In genomic region chr3:130283011-130283760, GRCm38 (mm10) we compare ENCODE assay signal across 18 mouse cellular contexts.
DNase-seq lines count a peak whose midpoint lies in the region; ATAC-seq and TF ChIP-seq lines count a peak whose summit lies in the region.
"Had no signal": no experiment of that assay in that cellular context is flagged by ENCODE, and none has a peak within 500 bp of the region (broad histone marks: within the 10 kb centered on the region; RNA-seq: fewer than 3 reads in every experiment).

No protein-coding gene starts in this region.

- H3K9me3 ChIP-seq in forebrain, embryonic 14.5 days (replicated peaks; ENCODE audit: control insufficient read depth, low read length) = no peaks in the 10 kb centered on the region
- H3K9me3 ChIP-seq in forebrain, embryonic 12.5 days = no peaks in the 10 kb centered on the region
- no peaks in the 10 kb centered on the region for H3K9me3 ChIP-seq in hindbrain, embryonic 16.5 days (ENCODE audit: control insufficient read depth, low read length)
- H3K9me3 ChIP-seq: heart, embryonic 15.5 days; lung, embryonic 15.5 days had no signal

- no peak overlapping the region for H3K27ac ChIP-seq in forebrain, embryonic 14.5 days (ENCODE audit: low read depth, low read length)
- H3K27ac ChIP-seq in forebrain, embryonic 12.5 days = no peak overlapping the region
- H3K27ac ChIP-seq in layer of hippocampus, adult 2 months = peak overlapping the region; percentile 2; the same call in 1 of the 2 replicates
- no peak overlapping the region for H3K27ac ChIP-seq in hindbrain, embryonic 16.5 days (ENCODE audit: low read depth, low read length)
- H3K27ac ChIP-seq: heart, embryonic 15.5 days; left cerebral cortex, adult 2 months; lung, embryonic 15.5 days had no signal

- peaks cover 18% of the 10 kb centered on the region; the same call in 1 of the 2 replicates for H3K4me1 ChIP-seq in forebrain, embryonic 14.5 days (ENCODE audit: control insufficient read depth, insufficient read depth, low read length)
- peaks cover 34% of the 10 kb centered on the region for H3K4me1 ChIP-seq in forebrain, embryonic 12.5 days
- peaks cover 2% of the 10 kb centered on the region; the same call in 1 of the 2 replicates for H3K4me1 ChIP-seq in hindbrain, embryonic 16.5 days (ENCODE audit: control insufficient read depth, insufficient read depth, low read depth, low read length)
- H3K4me1 ChIP-seq: heart, embryonic 15.5 days had no signal

- peak; percentile 58 for DNase-seq in forebrain, embryonic 14.5 days (ENCODE audit: low spot score)
- DNase-seq in layer of hippocampus, adult 2 months (ENCODE audit: low spot score in 2 of 2) = no peak
- DNase-seq in layer of hippocampus, postnatal 10 days (ENCODE audit: low spot score in 2 of 2) = no peak
- peak; percentile 58 for DNase-seq in Muller cell, postnatal 12 days (ENCODE audit: inconsistent ontology term)
- no peak for DNase-seq in gastrocnemius, postnatal 10 days
- no peak for DNase-seq in adrenal gland, adult 2 months
- DNase-seq: adrenal gland, adult 8-10 months; B cell, adult 2 months; cerebellum, postnatal 36 days; gastrocnemius, postnatal 36 days; kidney, postnatal 4 days; thymus, adult 18-20 months had no signal

- WGBS in forebrain, embryonic 14.5 days = 28% methylated on average over 11 of the region's 11 CpGs
- 44% methylated on average over 11 of the region's 11 CpGs for WGBS in forebrain, embryonic 12.5 days
- 46% methylated on average over 11 of the region's 11 CpGs for WGBS in hindbrain, embryonic 16.5 days

- H3K4me3 ChIP-seq in forebrain, embryonic 14.5 days (ENCODE audit: low read depth, low read length) = no peak overlapping the region
- no peak overlapping the region for H3K4me3 ChIP-seq in forebrain, embryonic 12.5 days (replicated peaks)
- H3K4me3 ChIP-seq in layer of hippocampus, adult 2 months = no peak overlapping the region
- H3K4me3 ChIP-seq in hindbrain, embryonic 16.5 days (ENCODE audit: low read length) = no peak overlapping the region
- H3K4me3 ChIP-seq: heart, embryonic 15.5 days; left cerebral cortex, adult 2 months; lung, embryonic 15.5 days had no signal

- no peak overlapping the region for H3K9ac ChIP-seq in forebrain, embryonic 14.5 days (ENCODE audit: low read length)
- no peak overlapping the region for H3K9ac ChIP-seq in forebrain, embryonic 12.5 days
- H3K9ac ChIP-seq in hindbrain, embryonic 16.5 days (ENCODE audit: low read depth, low read length) = no peak overlapping the region
- H3K9ac ChIP-seq: heart, embryonic 15.5 days; lung, embryonic 15.5 days had no signal

- no peak for TF ChIP-seq CTCF in layer of hippocampus, adult 2 months (conservative IDR thresholded peaks at IDR 0.05)

- H3K4me2 ChIP-seq in forebrain, embryonic 14.5 days (ENCODE audit: low read length) = no peak overlapping the region
- H3K4me2 ChIP-seq in forebrain, embryonic 12.5 days = no peak overlapping the region
- H3K4me2 ChIP-seq in hindbrain, embryonic 16.5 days (ENCODE audit: low read length) = no peak overlapping the region
- H3K4me2 ChIP-seq: heart, embryonic 15.5 days; lung, embryonic 15.5 days had no signal

- H3K36me3 ChIP-seq in forebrain, embryonic 14.5 days (ENCODE audit: control insufficient read depth, insufficient read depth, low read length) = no peaks in the 10 kb centered on the region
- no peaks in the 10 kb centered on the region for H3K36me3 ChIP-seq in forebrain, embryonic 12.5 days (replicated peaks)
- H3K36me3 ChIP-seq in hindbrain, embryonic 16.5 days (ENCODE audit: control insufficient read depth, insufficient read depth, low read length) = no peaks in the 10 kb centered on the region
- H3K36me3 ChIP-seq: heart, embryonic 15.5 days; lung, embryonic 15.5 days had no signal

- ATAC-seq in forebrain, embryonic 14.5 days = peak; percentile 26; the same call in 1 of the 2 replicates
- ATAC-seq in forebrain, embryonic 12.5 days (ENCODE audit: low FRiP score) = no peak
- 0 out of 2 replicates have a peak, but pooled peaks have one; percentile 32 for ATAC-seq in hindbrain, embryonic 16.5 days
- ATAC-seq: inflammation-experienced regulatory T-cells, adult 6 months had no signal

- H3K27me3 ChIP-seq in forebrain, embryonic 14.5 days (replicated peaks; ENCODE audit: control insufficient read depth, insufficient read depth, low read length) = no peaks in the 10 kb centered on the region
- no peaks in the 10 kb centered on the region for H3K27me3 ChIP-seq in forebrain, embryonic 12.5 days
- no peaks in the 10 kb centered on the region for H3K27me3 ChIP-seq in hindbrain, embryonic 16.5 days (replicated peaks; ENCODE audit: control insufficient read depth, insufficient read depth, low read length)
- H3K27me3 ChIP-seq: heart, embryonic 15.5 days; lung, embryonic 15.5 days had no signal

Comparison
In these comparisons a context has a peak if more than half of its experiments do, and no peak if none do; other contexts are left out.
1. DNase-seq: peak in forebrain, embryonic 14.5 days (single experiment) and Muller cell, postnatal 12 days (single experiment); none in layer of hippocampus, adult 2 months (0 of 2), layer of hippocampus, postnatal 10 days (0 of 2), gastrocnemius, postnatal 10 days (single experiment) and adrenal gland, adult 2 months (single experiment).